Mouse (Mus musculus) left cerebral cortex, adult 2 months (tissue): ENCODE data around the gene Olfr1416. TPM values are rescaled to one million over a fixed set of nuclear protein-coding genes. Genes with fewer than 3 reads are reported as not detected.
A peak's percentile ranks its signal among the peaks of the same experiment; 100 is the strongest.
"Not testable (repeated sequence)": the region's sequence is repeated elsewhere in the genome, so short reads cannot be mapped to it uniquely, and the experiment has no call there.

Source experiments
- DNase-seq, 2 experiments: peaks; one replicate each; pipeline ENCODE4 v3.0.0; 2021 to 2022; ENCODE audit warnings: low spot score in 2 of 2, mixed read lengths in 1 of 2; ENCODE audit errors: extremely low spot score in 1 of 2
- H3K27ac ChIP-seq: fragments of 200-600 bp; 2 replicates; pipeline ENCODE4 v1.8.1; 2022
- H3K4me3 ChIP-seq: fragments of 200-600 bp; 2 replicates; pipeline ENCODE4 v1.8.1; 2022
- CTCF ChIP-seq: fragments of 200-600 bp; IDR thresholded peaks from 2 replicates; pipeline ENCODE4 v1.8.1; 2022; ENCODE audit warnings: antibody characterized with exemption, mild to moderate bottlenecking, moderate library complexity
- intact Hi-C: fragments of 180-260 bp; cut with DNase I; formaldehyde crosslinking; loops from one replicate; pipeline ENCODE4 v1.15.1; 2025
- long read RNA-seq, 2 experiments: library from polyadenylated mRNA; stranded (forward); transcript quantifications; one replicate each; pipeline ENCODE4 v2.0.0; 2021; ENCODE audit warnings: borderline mapping rate in 2 of 2
- total RNA-seq, 2 experiments: library from RNA; stranded (reverse); gene quantifications; 2 replicates each; pipeline ENCODE4 v1.2.3; 2021

Olfr1416 gene
- not detected for total RNA-seq
- long read RNA-seq, experiment 1, result 0 reads
- long read RNA-seq, experiment 2, result 0 reads

- DNase-seq, result no peak
- H3K27ac ChIP-seq, result no peak within 1 kb of the TSS
- intact Hi-C loops, result no loop called here
- no peak within 1 kb of the TSS for H3K4me3 ChIP-seq
- TF ChIP-seq CTCF, result no peak
Measured at GRCm38 (mm10) chr1:92485013-92485412, at the start of gene Olfr1416. Gene Olfr1416, minus strand, starts transcription at chr1:92485113.

- H3K27ac ChIP-seq, result no peak overlapping the region
- TF ChIP-seq CTCF, result no peak
- no peak overlapping the region for H3K4me3 ChIP-seq
- intact Hi-C loops, result loop anchor here (5.0 kb wide), 1 partner anchor 374 kb away; no protein-coding TSS in a partner anchor
- no peak for DNase-seq
Measured at GRCm38 (mm10) chr1:92523764-92524163, 38.9 kb upstream of the Olfr1416 start.

- TF ChIP-seq CTCF, result peak; percentile 73
- H3K27ac ChIP-seq, result no peak overlapping the region
- peak; percentile 34 to 53 for DNase-seq
- intact Hi-C loops, result loop anchor here (1.0 to 5.0 kb wide), 4 partner anchors 89 to 376 kb away; partner anchors contain the start of gene Otos
- H3K4me3 ChIP-seq, result no peak overlapping the region
Measured at GRCm38 (mm10) chr1:92521376-92521775, 36.5 kb upstream of the Olfr1416 start.

GRCm38 (mm10) chr1:92519046-92519445, 34.1 kb upstream of the Olfr1416 start:
- DNase-seq, result peak; percentile 22 to 37
- no peak overlapping the region for H3K27ac ChIP-seq
- H3K4me3 ChIP-seq, result no peak overlapping the region
- intact Hi-C loops, result no loop called here
- TF ChIP-seq CTCF, result no peak

DNA sequence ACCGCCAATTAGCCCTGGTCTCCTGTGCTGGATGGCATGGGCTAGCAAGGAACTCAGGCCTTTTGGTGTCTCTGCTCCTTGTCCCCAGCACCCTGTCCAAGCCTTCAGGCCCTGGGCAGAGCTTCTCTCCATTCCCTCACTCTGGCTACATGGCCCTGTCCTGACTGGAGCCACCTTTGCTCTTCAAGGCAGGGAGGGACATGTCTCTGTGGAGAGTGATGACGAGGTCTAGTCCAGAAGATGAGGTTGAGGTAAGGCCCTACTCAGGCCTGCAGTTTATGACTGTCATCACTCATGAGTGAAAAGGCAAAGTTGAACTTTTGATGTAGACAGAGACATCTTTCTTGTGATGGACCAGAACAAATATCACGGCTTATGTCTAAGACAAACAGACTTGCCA, 33.6 kb upstream of the Olfr1416 start, which contains the start of gene Olfr1414:
Olfr1414 (minus strand) TSS at position 101 of the 400 bp plus-strand sequence.
- DNase-seq, result no peak
- no peak for TF ChIP-seq CTCF
- no peak within 1 kb of the TSS for H3K4me3 ChIP-seq
- H3K27ac ChIP-seq, result no peak within 1 kb of the TSS
- intact Hi-C loops, result no loop called here

GRCm38 (mm10) chr1:92515390-92515789, 30.5 kb upstream of the Olfr1416 start:
- Histone ChIP-seq H3K27ac (no peak overlapping the region), H3K4me3 (no peak overlapping the region)
- no peak for DNase-seq
- no peak for TF ChIP-seq CTCF
- intact Hi-C loops, result no loop called here

GRCm38 (mm10) chr1:92511646-92512045, 26.7 kb upstream of the Olfr1416 start:
- DNase-seq, intact Hi-C loops, H3K4me3 ChIP-seq: not testable (repeated sequence)

DNA sequence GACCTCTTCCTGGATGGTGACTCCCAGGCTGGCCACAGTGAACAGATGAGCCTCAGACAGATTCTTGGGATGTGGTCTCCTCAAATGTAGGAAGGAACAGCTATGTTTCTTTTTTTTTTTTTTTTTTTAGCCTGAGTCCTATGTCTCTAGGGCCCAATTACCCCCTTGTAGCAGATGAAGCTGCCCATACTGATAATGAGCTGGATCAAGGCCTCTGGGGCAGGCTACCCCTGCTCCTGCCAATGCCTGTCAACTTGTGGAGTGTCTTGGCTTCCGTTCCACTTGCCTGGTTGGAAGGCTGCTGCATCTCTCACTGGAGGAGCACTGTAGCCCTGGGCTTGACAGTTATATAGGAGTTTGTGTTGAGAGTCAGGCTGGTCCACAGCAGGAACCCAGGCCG, 11.1 kb upstream of the Olfr1416 start, which contains the start of gene Olfr1415:
Olfr1415 (minus strand) TSS at position 101 of the 400 bp plus-strand sequence.
- no peak for DNase-seq
- Histone ChIP-seq H3K27ac (no peak within 1 kb of the TSS), H3K4me3 (no peak within 1 kb of the TSS)
- TF ChIP-seq CTCF, result no peak
- intact Hi-C loops, result no loop called here

More at GRCm38 (mm10) chr1:92511646-92512045, 26.7 kb upstream of the Olfr1416 start:
- H3K27ac ChIP-seq, result not testable (repeated sequence)

DNA sequence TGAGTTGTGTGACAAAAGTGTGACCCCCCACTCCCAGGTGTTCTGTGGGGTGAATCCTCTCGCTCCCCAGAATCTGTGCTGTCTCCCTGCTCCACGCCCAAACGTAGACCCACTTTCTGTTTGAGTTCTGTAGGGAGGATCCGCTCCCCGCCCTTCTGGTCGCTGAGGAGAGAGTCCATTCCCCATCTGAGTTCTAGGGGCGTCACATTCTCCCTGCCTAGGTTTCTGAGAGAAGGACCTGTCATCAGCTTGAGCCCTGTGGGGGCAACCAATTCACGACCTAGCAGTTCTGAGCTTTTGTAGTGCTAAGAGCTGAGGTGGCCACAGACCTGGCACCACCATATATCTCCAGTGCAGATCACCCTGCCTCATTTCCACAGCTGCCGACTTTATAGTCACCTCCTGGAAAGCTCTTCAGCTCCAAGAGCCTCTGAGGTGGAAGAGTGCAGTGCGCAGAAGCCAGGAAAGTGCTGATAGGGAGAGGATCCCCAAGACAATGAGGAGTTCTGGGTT, 10.8 kb downstream of the Olfr1416 start:
- intact Hi-C loops, result no loop called here
- H3K4me3 ChIP-seq, result peak overlapping the region; percentile 99
- TF ChIP-seq CTCF, result no peak
- DNase-seq, result no peak
- peak overlapping the region; percentile 87 for H3K27ac ChIP-seq

DNA sequence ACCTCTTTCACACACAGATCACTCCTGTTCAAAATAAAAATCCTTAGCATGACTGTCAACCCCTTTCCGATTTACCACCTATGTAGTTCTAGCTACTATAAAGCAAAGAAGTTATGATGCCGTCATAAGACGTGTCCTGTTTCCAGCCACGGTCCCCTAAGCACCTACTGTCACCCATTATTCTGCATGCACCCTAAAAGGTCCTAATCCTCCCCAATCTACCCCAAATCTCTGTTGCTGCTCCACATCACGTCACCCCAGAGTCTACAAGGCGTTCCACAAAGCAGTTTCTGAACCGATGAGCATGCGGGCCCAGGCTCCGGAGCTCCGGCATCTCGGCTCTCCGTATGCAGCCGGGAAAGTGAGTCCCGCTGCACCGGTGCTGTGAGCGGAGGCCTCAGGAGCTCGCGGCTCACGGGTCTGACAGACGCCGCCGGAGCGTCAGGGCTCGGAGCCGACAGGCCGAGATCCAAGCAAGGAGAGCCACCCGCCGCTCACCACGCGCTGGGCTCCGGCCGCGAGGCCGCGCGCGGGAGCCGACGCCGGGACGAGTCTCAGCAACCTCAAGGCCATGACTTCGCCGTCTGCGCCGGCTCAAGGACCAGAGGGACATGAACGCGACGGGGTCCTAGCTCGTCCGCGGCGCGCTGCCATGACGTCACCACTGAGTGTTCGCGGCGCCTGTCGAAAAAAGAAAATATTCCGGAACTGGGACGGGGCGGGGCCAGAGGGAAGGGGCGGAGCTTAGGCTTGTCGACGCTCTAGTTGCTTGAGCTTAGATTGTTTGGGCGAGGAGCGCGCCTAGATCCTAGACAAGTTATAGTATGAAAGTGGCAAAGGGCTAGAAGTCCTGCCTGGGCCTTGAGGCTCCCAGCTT, 11.5 kb downstream of the Olfr1416 start, which contains the start of gene Ndufa10:
Ndufa10 (minus strand) TSS at position 696 of the 877 bp plus-strand sequence.
- peak within 1 kb of the TSS; percentile 99 for H3K4me3 ChIP-seq
- DNase-seq, result peak; percentile 90 to 93
- no peak for TF ChIP-seq CTCF
- peak within 1 kb of the TSS; percentile 95 for H3K27ac ChIP-seq
- intact Hi-C loops, result loop anchor here (2.0 kb wide), 1 partner anchor 137 kb away; no protein-coding TSS in a partner anchor

DNA sequence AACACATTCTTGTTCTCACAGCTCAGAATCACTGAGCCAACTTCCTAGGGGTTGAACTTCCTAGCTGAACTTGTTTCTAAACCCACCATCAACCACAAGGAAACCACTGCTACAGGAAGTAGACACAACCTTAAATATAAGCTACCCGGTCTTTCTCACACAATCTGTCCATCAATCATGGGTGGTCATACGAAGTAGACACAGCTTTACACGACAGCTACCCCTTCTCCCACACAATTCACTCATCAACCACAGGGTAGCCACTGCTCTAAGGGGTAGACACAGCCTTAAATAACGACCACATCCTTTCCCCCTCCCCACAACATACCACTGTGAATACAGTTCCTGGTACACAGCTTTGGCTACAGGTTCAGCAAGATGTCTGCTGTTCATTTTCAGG, 16.0 kb downstream of the Olfr1416 start:
- intact Hi-C loops, result no loop called here
- Histone ChIP-seq H3K4me3 (no peak overlapping the region), H3K27ac (no peak overlapping the region)
- no peak for DNase-seq
- TF ChIP-seq CTCF, result no peak

GRCm38 (mm10) chr1:92458416-92458815, 26.5 kb downstream of the Olfr1416 start:
- TF ChIP-seq CTCF, result no peak
- DNase-seq, result no peak
- Histone ChIP-seq H3K4me3 (no peak overlapping the region), H3K27ac (no peak overlapping the region)
- intact Hi-C loops, result no loop called here
